Mouse (Mus musculus) embryo, embryonic 10.5 days (tissue): ENCODE measurements at regions not wholly inside any gene's neighbourhood (a gene's known extent, or its start where the extent isn't known, plus 50 kb on each side); places are given as distances from the start of the nearest gene placed in this dataset.

Experiments
- DNase-seq: peaks from one replicate; pipeline ENCODE4 v3.0.0-alpha.2; 2015; ENCODE audit warnings: low spot score

- no peak for DNase-seq
Observed at GRCm38 (mm10) chr17:22795213-22795612, 71.7 kb downstream of the Zfp945 start.

DNA sequence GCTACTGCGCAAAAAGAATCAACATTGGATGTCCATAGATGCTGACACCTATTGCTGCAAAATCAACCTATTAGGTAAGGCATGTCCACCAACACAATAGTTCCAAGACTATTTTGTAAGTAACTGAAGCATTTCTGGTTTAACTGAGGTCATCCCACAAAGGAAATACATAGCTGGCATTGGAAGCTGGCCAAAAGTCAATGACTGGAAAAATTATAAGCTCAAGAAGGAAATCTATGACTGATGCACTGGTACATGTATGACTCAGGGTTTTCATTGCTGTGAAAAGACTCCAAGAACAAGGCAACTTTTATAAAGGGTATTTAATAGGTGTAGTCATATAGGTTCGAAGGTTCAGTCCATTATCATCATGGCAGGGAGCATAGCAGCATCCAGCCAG lies 82.5 kb downstream of the Zfp945 start:
- no peak for DNase-seq

GRCm38 (mm10) chr17:22745736-22746135 lies 121.2 kb downstream of the Zfp945 start:
- no peak for DNase-seq

DNA sequence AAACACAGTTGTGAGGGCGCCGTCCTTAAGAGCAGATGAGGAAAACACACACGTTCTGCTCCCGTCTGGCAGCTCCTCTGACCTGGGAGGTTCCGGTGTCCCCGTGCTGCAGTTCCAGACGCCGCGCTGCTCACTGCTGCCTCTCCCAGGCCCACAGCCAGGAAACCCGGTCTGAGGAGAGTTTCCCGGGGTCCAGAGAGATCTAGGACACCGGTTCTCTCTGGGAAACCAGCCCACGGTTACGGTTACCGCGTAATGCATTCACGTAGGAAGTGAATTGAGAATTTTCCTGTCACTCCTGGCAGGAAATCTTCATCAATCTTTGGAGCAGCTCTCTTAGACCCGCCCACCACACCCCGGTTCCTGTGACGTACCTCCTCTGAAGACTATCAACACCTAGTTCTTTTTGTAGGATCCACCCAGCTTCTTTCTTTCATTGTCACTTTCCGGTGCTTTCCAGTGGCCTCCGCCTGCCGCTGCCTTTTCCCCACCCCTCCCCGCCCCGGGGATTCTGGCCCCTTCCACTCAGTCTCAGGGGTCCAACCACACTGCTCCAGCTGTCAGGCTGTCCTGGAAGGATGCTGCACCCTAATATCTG lies 127.3 kb downstream of the Zfp945 start:
- DNase-seq, result peak; percentile 88

GRCm38 (mm10) chr17:22739173-22739572 lies 127.8 kb downstream of the Zfp945 start:
- DNase-seq, result no peak

DNA sequence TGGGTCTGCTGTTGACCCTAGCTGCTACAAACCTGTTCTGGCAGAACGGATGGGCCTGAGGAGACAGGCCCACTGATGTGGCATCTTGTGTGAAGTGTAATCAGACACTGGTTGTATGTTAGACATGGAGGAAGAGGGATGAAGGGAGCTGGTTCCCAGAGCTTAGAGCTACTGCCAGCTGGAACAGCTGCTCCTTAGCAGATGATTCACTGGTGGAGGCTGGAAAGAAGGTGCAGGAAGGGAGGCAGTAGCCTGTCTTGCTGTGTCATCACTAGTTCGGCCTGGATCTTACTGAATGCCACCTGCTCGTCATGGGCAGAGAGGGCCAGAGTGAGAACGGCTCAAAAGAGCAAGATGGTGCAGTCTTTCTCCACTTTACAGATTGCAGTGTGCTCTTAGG lies 130.6 kb downstream of the Zfp945 start:
- DNase-seq, result no peak
